Mouse (Mus musculus): ENCODE data around the gene Kcnq2.

DNA sequence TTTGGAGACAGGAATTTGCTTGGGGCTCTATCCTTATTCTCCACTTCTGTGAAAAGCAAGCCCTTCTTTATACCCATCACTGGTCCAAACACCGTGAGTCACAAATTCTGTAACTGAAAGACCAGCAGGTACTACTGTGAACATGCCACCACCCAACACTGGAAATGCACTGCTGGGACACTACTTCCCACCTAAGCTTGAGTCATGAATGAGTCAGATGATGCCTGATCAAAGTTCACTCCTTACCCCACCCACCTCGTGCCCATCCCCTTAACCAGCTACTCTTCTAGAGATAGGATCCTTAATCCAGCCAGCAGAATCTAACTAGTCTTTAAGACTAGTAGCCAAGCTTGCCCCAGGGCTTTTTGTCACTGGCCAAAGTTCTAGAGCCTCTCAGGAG lies 35.0 kb downstream of the Kcnq2 start:
- TF ChIP-seq MEF2A (IDR thresholded peaks at IDR 0.05; ENCODE audit: extremely low read depth, insufficient replicate concordance, low read depth, low read length, poor library complexity, severe bottlenecking) (no peak), HCFC1 (IDR thresholded peaks at IDR 0.05; ENCODE audit: low read depth, low read length) (no peak), TAL1 (IDR thresholded peaks at IDR 0.05; ENCODE audit: low read length) (no peak), POLR2A (IDR thresholded peaks at IDR 0.05; ENCODE audit: control insufficient read depth in 1 of 2, insufficient read depth in 1 of 2, low read depth in 1 of 2, low read length in 2 of 2, poor library complexity in 1 of 2) (no peak), BHLHE40 (IDR thresholded peaks at IDR 0.05; ENCODE audit: borderline replicate concordance, low read depth, low read length) (no peak), CTCF (IDR thresholded peaks at IDR 0.05 in 2 of 3, conservative IDR thresholded peaks at IDR 0.05 in 1 of 3; ENCODE audit: control insufficient read depth in 1 of 3, insufficient read depth in 1 of 3, low read depth in 2 of 3, low read length in 3 of 3, poor library complexity in 1 of 3, severe bottlenecking in 1 of 3) (no peak), TCF12 (IDR thresholded peaks at IDR 0.05; ENCODE audit: low read depth, low read length) (no peak)
